Mouse (Mus musculus) thymus, postnatal 0 days (tissue): ENCODE measurements around the gene Efna4. TPM values are rescaled to one million over a fixed set of nuclear protein-coding genes. Genes with fewer than 3 reads are reported as not detected.

ENCODE experiments used
- DNase-seq: peaks from one replicate; pipeline ENCODE4 v3.0.0-alpha.2; 2015; ENCODE audit warnings: low spot score
- polyA plus RNA-seq: library from polyadenylated mRNA; unstranded; fragments of >200 nt; fragmentation: Nextera tagmentation; extraction: Ambion mirVana; gene quantifications from 2 replicates; pipeline ENCODE4 v1.2.1, GENCODE M21; 2015

Gene Efna4
- polyA plus RNA-seq, 1 experiment from 2014 or later, result 5.3 TPM

DNA sequence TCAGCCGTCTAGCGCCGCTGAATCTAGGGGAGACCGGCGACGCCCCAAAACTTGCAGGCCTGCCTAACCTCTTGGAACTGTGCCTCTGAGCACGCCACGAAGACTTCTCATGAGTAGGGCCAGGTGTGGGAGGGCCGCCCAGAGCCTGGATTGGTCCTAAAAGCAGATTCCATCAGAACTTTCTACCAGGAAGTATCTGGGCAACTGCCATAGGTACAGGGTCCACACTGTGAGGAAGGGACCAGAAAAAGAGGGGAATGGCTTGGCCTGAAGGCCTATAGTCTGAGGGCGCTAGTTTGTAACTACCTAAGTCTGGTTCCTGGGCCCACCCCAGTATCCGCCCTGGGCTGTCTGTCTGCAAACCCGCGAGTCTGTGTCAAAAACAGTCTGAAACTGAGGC lies 6.3 kb downstream of the Efna4 start:
- DNase-seq, result no peak

DNA sequence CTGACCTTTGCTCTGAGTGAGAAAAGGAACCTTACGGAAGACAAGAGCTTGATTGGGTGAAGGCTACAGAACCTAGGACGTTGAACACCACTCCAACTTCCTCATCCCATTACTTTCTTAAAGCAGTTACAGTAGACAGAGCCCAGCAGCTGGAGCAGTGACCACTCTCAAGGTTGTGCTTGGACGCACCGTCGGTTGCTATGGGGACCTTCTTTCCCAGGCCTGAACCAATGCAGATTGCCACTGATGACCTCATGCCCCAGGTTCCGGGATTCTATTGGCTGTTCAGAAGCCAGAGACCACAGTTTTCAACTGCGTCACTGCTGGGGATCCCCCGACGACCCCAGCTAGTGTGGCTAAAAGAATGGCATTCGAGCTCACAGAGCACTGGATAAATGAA lies 6.9 kb downstream of the Efna4 start:
- DNase-seq, result no peak

DNA sequence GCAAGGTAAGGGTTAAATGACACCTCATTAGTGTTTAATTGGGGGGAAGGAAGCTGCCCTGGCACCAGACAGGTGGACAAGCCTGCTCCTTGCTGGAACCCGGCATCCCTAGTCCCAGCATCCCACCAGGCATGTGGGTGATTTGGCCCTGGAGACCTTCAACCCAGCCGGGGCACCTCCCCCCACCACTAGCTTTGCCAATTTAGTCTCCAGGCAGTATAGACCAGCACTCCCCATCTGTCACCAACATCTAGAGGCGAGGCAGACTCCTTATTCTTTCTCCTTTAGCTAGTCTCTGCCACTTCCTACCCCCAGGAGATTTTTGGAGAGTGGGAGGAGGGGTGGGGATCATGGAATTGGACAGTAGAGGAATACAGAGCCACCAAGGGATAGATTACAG lies 7.5 kb downstream of the Efna4 start:
- no peak for DNase-seq

DNA sequence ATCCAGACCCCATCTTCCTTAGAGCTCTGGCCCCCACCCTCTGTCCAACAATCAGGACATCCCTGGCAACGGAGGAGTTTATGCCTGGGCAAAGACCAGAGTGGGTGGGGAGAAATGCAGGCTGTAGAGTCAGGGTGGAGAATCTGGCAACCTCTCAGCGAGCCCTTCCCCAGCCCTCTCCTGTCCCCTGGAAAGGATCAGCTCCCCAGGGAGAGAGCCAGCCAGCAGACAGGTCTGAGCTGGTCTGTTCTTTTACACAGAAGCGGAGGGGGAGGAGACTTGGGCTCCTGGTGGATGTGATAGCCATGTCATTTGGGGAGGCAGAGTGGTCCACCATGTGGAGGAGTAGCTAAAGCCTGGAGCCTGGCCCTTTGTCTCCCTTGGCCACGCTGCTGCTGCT lies 9.2 kb downstream of the Efna4 start:
- DNase-seq, result no peak

DNA sequence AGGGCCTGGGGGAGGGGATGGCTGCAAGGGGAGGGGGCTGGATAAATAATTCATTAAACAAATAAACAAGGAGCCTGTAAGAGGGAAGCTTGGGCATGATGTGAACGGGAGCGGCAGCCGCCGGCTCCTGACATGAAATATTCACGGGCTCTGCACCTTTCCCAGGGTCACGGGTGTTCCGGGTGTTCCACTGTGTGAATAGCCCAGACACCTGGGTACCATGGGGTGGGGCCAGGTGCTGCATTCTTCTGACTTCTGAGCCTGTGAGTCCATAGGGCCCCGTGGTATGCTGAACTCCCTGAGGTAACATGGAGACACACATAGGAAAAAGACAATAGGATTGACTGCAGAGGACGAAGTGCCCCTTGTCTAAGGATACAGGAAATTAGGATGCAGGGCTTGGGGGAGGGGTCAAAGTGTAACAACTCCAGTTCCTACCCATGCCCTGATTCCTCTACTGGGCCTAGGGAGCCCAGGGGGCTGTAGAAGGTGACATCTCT lies 10.4 kb downstream of the Efna4 start:
- no peak for DNase-seq

DNA sequence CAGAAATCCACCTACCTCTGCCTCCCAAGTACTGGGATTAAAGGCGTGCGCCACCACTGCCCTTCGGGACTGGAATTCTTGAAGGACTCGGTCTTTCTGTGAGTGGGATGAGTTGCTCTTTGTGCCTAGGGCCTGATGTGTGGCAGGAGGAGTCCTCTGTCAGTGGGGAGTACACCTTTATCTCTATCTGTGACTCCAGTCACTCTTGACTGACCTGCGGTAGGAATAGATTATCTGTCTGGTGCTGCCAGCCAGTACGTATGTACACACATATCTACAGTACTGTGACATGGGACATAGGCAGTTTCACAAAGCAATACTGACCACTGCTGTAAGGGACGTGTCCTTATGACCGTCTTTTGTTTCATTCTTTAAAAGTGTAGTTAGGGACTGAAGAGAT lies 11.9 kb downstream of the Efna4 start:
- DNase-seq, result no peak

DNA sequence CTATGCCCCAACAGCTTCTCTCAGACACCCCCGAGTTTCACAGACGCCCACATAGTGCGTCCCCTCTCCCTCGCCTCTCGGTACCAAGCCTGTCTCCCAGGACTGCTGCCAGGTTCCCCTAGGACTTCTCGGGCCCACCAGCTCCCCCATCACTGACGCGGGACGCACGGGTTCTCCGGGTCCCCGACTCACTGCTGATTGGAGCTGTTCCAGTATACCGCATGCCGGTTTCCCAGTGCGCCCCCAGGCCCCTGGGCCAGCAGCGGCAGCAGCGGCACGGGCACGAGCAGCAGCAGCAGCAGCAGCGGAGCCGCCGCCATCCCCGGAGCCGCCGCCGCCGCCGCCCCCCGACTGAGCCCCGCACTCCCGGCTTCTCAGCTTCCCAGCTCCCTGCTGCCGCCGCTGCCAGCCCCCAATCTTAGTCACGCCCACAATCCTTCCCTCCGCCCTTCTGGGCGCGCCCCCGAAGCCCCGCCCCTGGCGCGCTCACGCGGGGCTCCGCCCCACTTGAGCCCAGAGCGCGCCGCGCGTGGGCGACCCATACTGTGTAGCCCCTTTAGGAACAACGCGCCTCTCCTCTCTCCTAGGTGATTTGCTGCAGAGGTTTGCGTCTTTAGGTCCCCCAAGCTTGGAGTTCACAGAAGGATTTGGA lies 15.2 kb downstream of the Efna4 start, which contains the start of gene Efna3:
Efna3 (minus strand) TSS at position 452 of the 652 bp plus-strand sequence.
- DNase-seq, result peak; percentile 68

DNA sequence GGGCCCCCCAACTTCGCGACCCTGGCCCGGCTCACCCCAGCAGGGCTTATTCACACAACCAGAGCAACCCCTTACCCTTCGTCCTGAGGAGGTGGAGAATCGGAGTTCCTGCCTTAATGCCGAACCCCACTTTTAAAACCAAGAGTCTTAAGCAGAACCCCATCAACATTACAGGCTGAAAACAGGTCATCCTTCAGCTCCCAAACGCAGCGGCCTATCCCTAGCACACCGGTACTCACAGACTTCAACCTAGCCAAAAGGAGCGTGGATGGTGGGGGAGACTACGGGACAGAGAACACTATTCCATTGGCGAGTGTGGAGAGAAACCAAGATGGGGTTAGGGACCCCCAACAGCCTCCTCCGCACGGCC lies 15.7 kb downstream of the Efna4 start:
- no peak for DNase-seq

DNA sequence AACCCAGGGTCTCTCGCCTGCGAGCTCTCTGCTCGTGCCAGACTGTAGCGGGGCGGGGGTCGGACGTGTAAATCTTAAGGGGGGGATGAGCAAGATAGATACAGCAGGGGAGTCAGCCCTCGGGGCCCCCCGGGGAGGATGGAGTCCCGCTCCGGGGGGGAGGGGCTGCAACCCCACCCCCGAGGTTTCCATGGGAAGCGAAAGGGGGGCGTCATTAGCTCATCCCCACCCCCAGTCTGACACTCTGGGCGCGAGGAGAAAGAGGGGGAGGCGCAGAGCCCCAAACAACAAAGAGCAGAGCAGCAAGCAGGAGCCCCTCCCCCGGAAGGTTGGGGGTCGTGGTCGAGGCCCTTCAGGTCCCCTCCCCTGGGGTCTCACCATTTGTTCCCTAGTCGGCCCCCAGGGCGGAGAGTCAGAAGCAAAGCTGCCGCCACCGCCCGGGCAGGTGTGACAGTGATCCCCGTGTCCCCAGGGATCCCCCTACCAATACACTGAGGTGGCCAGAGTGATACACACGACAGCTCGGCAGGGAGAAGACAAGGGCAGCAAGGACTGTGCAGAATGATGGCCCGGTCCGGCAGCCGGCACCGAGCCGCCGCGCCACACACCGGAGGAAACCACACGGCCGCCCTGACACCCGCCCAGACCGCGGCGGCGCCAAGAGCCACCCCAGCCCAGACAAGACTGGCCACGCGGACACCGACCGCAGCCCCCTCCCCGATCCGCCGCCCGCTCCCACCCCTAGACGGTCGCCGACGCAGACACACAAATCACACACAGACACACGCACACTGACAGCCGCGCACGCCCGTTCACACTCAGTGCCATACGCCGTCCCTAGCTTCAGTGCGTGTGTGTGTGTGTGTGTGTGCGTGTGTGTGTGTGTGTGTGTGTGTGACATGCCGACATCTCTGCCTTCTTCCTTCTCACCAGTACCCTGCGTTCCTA lies 16.4 kb downstream of the Efna4 start:
- peak; percentile 7 for DNase-seq

DNA sequence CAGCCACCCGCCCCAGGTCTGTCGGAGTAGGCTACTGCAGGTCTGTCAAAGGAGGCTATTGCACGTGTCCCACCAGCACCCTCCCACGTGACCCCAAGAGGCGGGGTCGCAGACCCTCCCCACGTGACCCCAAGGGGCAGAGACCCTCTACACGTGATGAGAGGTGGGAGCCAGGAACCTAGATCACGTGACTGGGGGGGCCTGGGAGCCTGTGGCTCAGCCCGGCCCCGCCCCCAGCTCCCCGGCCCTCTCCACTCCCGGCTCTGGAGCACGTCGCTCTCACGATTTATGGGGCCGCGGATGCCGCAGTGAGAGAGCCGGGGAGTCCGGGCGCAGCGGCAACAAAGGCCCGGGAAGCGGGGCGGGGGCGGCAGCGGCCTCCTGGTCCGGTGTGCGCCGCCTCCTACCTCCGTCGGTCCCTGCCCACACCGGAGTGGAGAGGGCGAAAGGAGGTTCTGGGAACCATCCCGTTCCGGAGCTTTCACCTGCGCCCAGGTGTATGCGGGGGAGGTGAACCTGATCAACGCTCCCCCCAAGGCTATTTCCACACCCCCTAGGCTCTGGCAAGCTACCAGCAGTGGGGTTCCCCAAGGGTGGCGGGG lies 17.1 kb downstream of the Efna4 start:
- DNase-seq, result peak; percentile 16

DNA sequence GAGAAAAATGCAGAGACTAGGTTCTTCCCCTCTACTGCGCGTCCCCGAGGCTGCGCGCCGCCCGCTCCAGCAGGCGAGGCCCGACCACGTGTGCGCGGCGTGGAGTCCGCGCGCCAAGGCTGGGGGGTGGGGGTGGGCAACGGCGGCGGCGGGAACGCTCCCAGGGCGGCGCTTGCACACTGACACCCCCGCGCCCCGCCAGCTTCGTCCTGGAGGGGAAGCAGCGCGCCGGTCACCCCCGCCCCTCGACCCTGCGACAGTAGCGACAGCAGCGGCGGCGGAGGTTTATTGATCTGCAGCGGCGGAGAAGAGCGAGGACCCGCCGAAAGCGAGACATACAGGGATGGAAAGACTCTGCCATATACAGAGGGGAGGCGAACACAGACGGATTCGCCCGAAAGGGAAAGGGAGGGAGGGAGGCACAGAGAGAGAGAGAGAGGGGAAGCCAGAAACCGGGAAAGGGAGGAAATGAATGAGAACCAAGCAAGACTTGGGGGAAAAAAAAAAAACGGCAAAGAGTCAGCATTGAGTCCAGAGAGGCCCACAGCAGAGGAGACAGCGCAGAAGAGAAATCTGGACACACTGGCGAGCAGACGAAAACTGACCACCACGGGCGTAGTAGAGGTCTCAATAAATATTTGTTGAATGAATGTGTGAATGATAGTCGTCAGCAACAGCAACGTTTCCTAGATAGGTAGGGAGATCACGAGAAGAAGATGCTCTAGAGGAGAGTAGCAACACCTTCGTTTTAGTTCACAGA lies 18.1 kb downstream of the Efna4 start:
- peak; percentile 21 for DNase-seq

DNA sequence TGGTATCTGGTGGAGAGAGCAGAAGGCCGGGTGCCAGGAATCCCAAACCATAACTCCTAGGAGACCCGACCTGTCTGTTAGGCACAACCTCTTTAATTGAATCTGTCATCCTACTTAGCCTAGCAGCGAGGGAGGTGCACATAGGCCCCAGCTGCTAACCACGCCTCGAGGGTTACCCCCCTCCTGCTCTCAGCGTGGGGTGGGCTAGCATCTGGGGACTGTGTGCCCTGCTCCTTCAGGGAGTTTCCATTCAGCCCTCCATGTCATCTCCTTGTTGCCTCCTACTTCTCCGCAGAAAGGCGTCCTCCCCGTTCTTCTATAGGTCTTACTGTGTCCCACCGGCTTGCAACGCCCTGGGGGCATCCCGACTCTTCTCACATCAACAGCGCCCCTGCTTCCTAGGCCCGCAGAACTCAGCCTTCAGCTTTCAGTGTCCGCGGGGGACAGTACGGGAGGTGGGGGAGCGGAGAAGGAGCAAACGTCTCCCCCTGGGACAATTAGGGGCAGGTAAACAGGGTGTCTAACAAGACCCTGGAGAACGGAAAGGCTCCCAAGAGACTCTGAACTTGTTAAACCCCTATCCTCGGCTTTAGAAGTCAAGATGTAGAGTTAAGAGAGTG lies 18.7 kb downstream of the Efna4 start:
- no peak for DNase-seq

DNA sequence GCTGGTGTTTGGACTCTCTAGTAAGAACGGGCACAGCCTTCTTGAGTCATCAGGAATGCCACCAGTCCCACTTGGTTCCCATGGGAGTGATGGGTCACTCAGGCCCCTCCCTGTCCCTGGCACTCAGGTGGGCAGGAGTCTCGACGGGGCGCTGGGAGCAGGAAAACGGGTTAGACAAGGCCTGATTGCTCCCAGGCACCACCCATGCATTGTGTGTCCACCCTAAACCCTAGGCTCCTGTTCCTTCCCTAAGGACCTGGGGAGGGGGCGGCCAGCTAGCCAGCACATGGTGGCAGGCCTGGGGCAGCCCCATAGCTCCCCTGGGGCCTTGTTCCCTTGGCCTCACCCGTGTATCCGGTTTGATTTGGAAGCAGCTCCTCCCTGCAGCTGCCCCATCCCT lies 19.5 kb downstream of the Efna4 start:
- no peak for DNase-seq

DNA sequence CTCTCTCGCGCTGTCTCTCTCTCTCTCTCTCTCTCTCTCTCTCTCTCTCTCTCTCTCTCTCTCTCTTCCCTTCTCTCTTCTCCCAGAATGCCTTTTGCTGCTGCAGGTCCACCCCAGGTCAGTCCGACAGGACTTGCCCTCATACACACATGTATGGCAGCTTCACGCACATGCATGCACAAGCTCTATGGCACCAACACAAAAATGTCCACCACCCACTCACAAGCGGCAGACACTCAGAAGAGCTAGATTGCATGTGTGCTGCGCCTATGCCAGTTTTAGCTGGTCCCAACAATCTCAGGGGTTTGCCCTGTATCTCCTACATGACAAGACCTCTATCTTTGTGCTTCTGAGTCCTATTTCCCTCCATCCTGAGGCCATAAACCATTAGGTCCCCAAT lies 20.6 kb downstream of the Efna4 start:
- no peak for DNase-seq

DNA sequence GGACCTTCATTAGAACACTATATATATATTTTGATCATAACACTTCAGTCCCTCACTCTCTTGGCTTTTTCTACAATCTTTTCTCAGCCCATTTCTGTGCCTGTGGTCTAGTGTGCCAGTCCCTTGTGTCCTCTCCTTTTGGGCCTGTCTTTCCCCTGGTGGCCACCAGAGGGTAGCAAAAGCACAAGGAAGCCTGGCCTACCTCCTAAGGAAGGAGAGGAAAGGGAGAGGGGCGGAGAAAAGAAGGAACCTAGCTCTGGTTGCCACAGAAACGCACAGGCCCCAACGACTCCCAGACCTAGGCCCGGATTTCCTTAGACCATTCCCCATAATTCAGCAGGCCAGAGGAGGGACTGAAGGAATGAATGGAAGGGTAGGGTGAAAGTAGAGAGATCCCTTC lies 21.0 kb downstream of the Efna4 start:
- DNase-seq, result peak; percentile 69

DNA sequence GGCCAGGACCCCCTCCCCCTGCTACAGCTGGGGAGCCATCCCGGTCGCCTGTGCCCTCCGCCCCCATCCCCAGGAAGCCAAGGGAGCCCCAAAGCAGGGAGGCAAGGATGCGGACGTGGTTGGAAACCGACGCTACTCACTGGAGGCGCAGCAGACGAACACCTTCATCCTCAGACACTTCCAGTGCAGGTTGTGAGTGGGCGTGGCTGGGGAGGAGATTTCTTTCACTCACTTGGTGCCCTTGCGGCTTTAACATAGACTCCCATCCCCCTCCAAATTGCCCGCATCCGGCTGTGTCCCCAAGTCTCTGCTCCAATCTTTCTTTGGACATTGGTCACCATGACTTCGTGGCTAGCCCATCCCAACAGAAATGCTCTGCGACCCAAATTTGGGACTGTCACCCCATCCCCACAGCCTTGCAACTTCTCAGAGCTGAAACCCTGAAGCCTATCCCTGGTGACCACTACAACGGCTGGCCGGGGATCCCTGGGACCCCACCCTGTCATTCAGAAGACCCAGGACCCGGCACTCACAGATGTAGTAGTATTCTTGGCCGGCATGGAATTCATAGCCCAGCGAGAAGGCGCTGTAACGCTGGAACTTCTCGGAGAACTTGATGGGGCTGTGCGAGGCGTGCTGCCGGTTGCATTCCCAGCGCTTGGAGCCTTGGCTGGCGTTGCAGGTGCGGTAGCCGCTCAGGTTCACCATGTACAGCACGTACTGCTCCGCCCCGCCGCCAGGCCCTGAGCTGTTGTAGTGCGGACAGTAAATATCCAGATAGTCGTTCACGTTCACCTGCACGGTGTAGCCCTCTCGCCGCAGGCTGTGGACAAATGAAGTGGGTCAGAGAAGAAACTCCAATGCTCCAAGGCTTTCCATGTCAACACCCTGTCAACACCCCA lies 21.6 kb downstream of the Efna4 start:
- peak; percentile 37 for DNase-seq

DNA sequence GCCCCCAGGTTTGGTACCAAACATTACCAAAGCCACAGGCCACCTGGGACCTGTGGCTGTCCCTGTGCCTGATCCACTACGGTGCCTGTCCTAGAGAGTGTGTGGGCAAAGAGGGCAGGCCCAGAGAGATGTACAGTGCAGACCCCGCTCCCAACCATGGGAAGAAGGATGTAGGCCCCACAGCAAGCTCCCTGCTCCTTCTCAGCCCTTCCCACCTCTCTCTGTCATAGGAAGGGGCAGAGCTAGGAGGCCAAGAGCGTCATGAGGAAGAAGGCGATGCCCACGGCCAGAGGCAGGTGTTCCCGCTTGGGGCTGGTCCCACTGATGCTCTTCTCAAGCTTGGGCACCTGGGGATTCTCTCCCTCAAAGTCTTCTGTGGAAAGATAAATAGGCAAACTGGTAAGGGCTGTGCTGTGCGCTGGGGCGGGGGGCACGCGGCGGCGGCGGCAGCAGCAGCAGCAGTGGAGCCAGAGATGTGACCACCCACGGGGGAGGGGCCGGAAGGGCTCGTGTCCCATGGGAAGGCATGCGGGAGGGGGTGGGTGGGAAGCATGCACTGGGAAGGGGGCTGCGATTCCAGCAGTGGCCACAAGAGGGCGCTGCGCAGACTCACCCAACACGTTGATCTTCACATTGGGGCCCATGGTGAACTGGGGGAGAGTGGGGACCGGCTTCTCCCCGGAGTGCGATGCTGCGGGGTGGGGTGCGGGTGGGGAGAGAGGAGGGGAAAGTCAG lies 22.5 kb downstream of the Efna4 start:
- peak; percentile 59 for DNase-seq

DNA sequence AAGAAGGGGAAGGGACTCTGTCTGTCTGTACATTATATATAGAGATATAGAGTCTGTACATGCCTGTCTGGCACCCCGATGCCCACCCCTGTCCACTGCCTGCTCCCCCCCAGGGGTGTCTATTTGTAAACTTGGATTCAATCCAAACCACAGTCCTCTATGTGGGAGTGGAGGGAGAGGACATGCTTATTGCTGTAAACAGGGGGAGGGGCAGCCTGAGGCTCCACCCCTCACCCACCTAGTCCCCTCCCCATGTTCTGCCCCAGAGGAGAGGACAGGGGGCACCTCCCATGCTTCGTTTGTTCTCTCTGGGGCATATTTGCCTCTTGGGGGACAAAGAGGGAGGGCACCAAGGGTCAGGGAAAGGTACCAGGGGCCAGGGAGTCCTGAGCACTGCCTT lies 23.0 kb downstream of the Efna4 start:
- DNase-seq, result no peak

DNA sequence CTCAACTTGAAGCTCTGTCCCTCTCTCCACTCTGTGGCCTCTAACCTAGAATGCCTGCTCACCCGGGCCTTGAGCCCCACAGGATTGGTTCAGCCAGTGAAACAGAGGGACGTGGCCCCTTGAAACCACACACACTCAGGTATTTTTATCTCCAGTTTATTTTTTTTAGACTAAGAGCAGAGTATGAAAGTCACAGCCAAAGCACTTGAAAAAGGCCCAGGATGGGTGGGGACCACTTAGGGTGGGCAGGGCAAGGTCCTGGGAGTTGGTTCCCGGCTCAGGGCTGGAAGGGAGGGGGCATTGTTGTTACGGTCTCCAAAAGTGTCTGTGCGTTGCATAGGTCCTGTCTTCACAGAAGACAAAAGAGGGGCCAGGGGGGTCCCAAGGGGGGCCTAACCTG lies 23.5 kb downstream of the Efna4 start:
- DNase-seq, result no peak
